Mouse (Mus musculus) adipose tissue, adult 10 weeks (tissue): ENCODE results near the gene Phf12. TPM values are rescaled to one million over a fixed set of nuclear protein-coding genes. Genes with fewer than 3 reads are reported as not detected.

Experiments used
- polyA plus RNA-seq: library from polyadenylated mRNA; stranded (reverse); fragments of 350-450 nt; fragmentation: Illumina TruSeq; extraction: RNeasy Lipid Tissue Mini Kit (QIAGEN cat#74804); gene quantifications from one replicate; pipeline ENCODE4 v1.2.3, GENCODE M21; 2014; ENCODE audit warnings: low read depth, low replicate concordance

Gene Phf12
- polyA plus RNA-seq = 41.1 TPM

GRCm38 (mm10) chr11:77982441-77982905 is at the start of gene Phf12:
Gene Phf12, plus strand, starts transcription at chr11:77982754.

GRCm38 (mm10) chr11:78031947-78032808 is 49.6 kb downstream of the Phf12 start, which contains the start of gene Dhrs13:
Gene Dhrs13, plus strand, starts transcription at chr11:78032280.

GRCm38 (mm10) chr11:78037831-78038752 is 55.5 kb downstream of the Phf12 start, which contains the start of gene Flot2:
Gene Flot2, plus strand, starts transcription at chr11:78037931.

Other genes starting within 250 kb of the Phf12 start
- gene Myo18a, start 219.5 kb upstream of the Phf12 start, polyA plus RNA-seq = 27.9 TPM
- gene Gm10277, start 195.0 kb upstream of the Phf12 start, polyA plus RNA-seq = not detected
- gene Pipox, start 88.7 kb upstream of the Phf12 start, polyA plus RNA-seq = 13.0 TPM
- gene Sez6, start 52.0 kb upstream of the Phf12 start, polyA plus RNA-seq = 0.87 TPM
- gene Dhrs13, start 49.5 kb downstream of the Phf12 start, polyA plus RNA-seq = 3.0 TPM
- gene Flot2, start 55.2 kb downstream of the Phf12 start, polyA plus RNA-seq = 50.3 TPM
- 14.4 TPM for gene Eral1, start 97.6 kb downstream of the Phf12 start, polyA plus RNA-seq
- gene Fam222b, start 111.9 kb downstream of the Phf12 start, polyA plus RNA-seq = 13.9 TPM
- 17.9 TPM for gene Traf4, start 182.8 kb downstream of the Phf12 start, polyA plus RNA-seq
- 11.7 TPM for gene Nek8, start 193.9 kb downstream of the Phf12 start, polyA plus RNA-seq
- gene Tlcd1, start 194.0 kb downstream of the Phf12 start, polyA plus RNA-seq = 74.2 TPM
- gene Rpl23a, start 200.8 kb downstream of the Phf12 start, polyA plus RNA-seq = 2,000 TPM
- 68.5 TPM for gene Rab34, start 205.7 kb downstream of the Phf12 start, polyA plus RNA-seq
- gene Proca1, start 210.6 kb downstream of the Phf12 start, polyA plus RNA-seq = 26.7 TPM